Mouse (Mus musculus) lung, postnatal 0 days (tissue): ENCODE data around the gene Gpr15. TPM values are rescaled to one million over a fixed set of nuclear protein-coding genes. Genes with fewer than 3 reads are reported as not detected.
A peak's percentile ranks its signal among the peaks of the same experiment; 100 is the strongest.

Source experiments
- ATAC-seq: fragments of 200-750 bp; cut with Nextera tagmentation; 2 replicates; pipeline ENCODE4 v1.8.0; 2017; ENCODE audit warnings: moderate library complexity
- DNase-seq: peaks from one replicate; pipeline ENCODE4 v3.0.0-alpha.2; 2016; ENCODE audit warnings: low spot score
- H3K27ac ChIP-seq: fragments of 300-500 bp; sonication (generic); 2 replicates; pipeline ENCODE4 v1.5.1; 2014; ENCODE audit warnings: antibody characterized with exemption, mild to moderate bottlenecking, low read length, mixed read lengths
- H3K27me3 ChIP-seq: fragments of 300-500 bp; sonication (generic); replicated peaks from 2 replicates; pipeline ENCODE4 v1.6.1; 2014; ENCODE audit warnings: low read length, mixed read lengths; ENCODE audit not compliant: insufficient read depth
- H3K36me3 ChIP-seq: fragments of 300-500 bp; sonication (generic); 2 replicates; pipeline ENCODE4 v1.6.1; 2014; ENCODE audit warnings: low read length, mixed read lengths; ENCODE audit not compliant: insufficient read depth
- H3K4me1 ChIP-seq: fragments of 300-500 bp; sonication (generic); 2 replicates; pipeline ENCODE4 v1.6.1; 2014; ENCODE audit warnings: antibody characterized with exemption, low read depth, low read length, mixed read lengths; ENCODE audit not compliant: insufficient read depth
- H3K4me2 ChIP-seq: fragments of 300-500 bp; sonication (generic); replicated peaks from 2 replicates; pipeline ENCODE4 v1.6.1; 2014; ENCODE audit warnings: low read depth, mild to moderate bottlenecking, low read length, moderate library complexity, mixed read lengths
- H3K4me3 ChIP-seq: fragments of 300-500 bp; sonication (generic); 2 replicates; pipeline ENCODE4 v1.5.1; 2014; ENCODE audit warnings: low read depth, low read length
- H3K9ac ChIP-seq: fragments of 300-500 bp; sonication (generic); replicated peaks from 2 replicates; pipeline ENCODE4 v1.6.1; 2014; ENCODE audit warnings: low read depth, mild to moderate bottlenecking
- H3K9me3 ChIP-seq: fragments of 300-500 bp; sonication (generic); 2 replicates; pipeline ENCODE4 v1.6.1; 2016; ENCODE audit warnings: low read length, mixed read lengths
- CTCF ChIP-seq: IDR thresholded peaks from 2 replicates; pipeline ENCODE4 v1.5.1; 2016; ENCODE audit warnings: antibody characterized with exemption, mild to moderate bottlenecking
- EP300 ChIP-seq: IDR thresholded peaks from 2 replicates; pipeline ENCODE4 v1.6.1; 2016; ENCODE audit warnings: antibody characterized with exemption, mild to moderate bottlenecking, control low read depth
- WGBS: fragments of 180-500 bp; shearing (Covaris S2); extraction: QIAGEN DNeasy Blood & Tissue Kit; methylation state at CpG from one replicate; pipeline ENCODE4 v1.1.7; 2014; 5-methylcytosine and 5-hydroxymethylcytosine counted together
- microRNA-seq: library from miRNA; unstranded; fragments of <30 nt; microRNA quantifications from one replicate; pipeline ENCODE4, GENCODE M21; 2016
- polyA plus RNA-seq: library from polyadenylated mRNA; unstranded; fragments of >200 nt; fragmentation: Nextera tagmentation; extraction: Ambion mirVana; gene quantifications from 2 replicates; pipeline ENCODE4 v1.2.1, GENCODE M21; 2015

Gpr15 gene
- polyA plus RNA-seq, 1 experiment from 2014 or later, result 0.18 TPM

- Histone ChIP-seq H3K9me3 (no peaks in the 10 kb centered on the region), H3K36me3 (0 out of 2 replicates have a peak, but pooled peaks cover 2% of the 10 kb centered on the region), H3K9ac (peak within 1 kb of the TSS; percentile 54), H3K27me3 (no peaks in the 10 kb centered on the region), H3K4me2 (peak within 1 kb of the TSS; percentile 95), H3K4me3 (peak within 1 kb of the TSS; percentile 65), H3K4me1 (peaks cover 3% of the 10 kb centered on the region; the same call in 1 of the 2 replicates), H3K27ac (peak within 1 kb of the TSS; percentile 62)
- under 1% methylated on average over 39 of the region's 51 CpGs for WGBS
- peak; percentile 98 for ATAC-seq
- TF ChIP-seq EP300, result no peak
- TF ChIP-seq CTCF, result peak; percentile 28
- DNase-seq, result peak; percentile 88
Observed at GRCm38 (mm10) chr16:58669917-58670630, 48.8 kb downstream of the Gpr15 start, which contains the start of gene Cpox. TSS of gene Cpox (plus strand) at chr16:58670292.

GRCm38 (mm10) chr16:58669264-58669663, 49.6 kb downstream of the Gpr15 start:
- Histone ChIP-seq H3K4me1 (peaks cover 3% of the 10 kb centered on the region; the same call in 1 of the 2 replicates), H3K36me3 (no peaks in the 10 kb centered on the region), H3K27ac (no peak overlapping the region), H3K27me3 (no peaks in the 10 kb centered on the region), H3K9ac (no peak overlapping the region), H3K4me2 (no peak overlapping the region), H3K4me3 (no peak overlapping the region), H3K9me3 (no peaks in the 10 kb centered on the region)
- WGBS, result 28% methylated on average over 5 of the region's 5 CpGs
- ATAC-seq (no peak), DNase-seq (no peak)
- TF ChIP-seq CTCF, result no peak
- TF ChIP-seq EP300, result no peak

- H3K27ac ChIP-seq, result no peak overlapping the region
- H3K36me3 ChIP-seq, result no peaks in the 10 kb centered on the region
- ATAC-seq (no peak), DNase-seq (no peak)
- H3K27me3 ChIP-seq, result no peaks in the 10 kb centered on the region
- TF ChIP-seq CTCF (no peak), EP300 (no peak)
- no peak overlapping the region for H3K9ac ChIP-seq
- 75% methylated on average over 3 of the region's 3 CpGs for WGBS
- no peak overlapping the region for H3K4me3 ChIP-seq
- no peak overlapping the region for H3K4me2 ChIP-seq
- H3K9me3 ChIP-seq, result no peaks in the 10 kb centered on the region
- H3K4me1 ChIP-seq, result peaks cover 3% of the 10 kb centered on the region; the same call in 1 of the 2 replicates
Observed at GRCm38 (mm10) chr16:58668586-58668985, 50.3 kb downstream of the Gpr15 start.

Small RNA genes lying within 50 kb of the gene (microRNA-seq; reads per million reads assigned to microRNA genes)
- gene Gm27564, result not detected

Other genes starting within 250 kb of the Gpr15 start
- 52.3 and 56.0 TPM in 2 replicates for gene St3gal6, start 194.8 kb downstream of the Gpr15 start, polyA plus RNA-seq
- not detected in 2 replicates for gene Gm813, start 102.1 kb downstream of the Gpr15 start, polyA plus RNA-seq
- gene E330017A01Rik, start 80.3 kb downstream of the Gpr15 start, polyA plus RNA-seq, result not detected in 2 replicates
- gene Cpox, start 48.8 kb downstream of the Gpr15 start, polyA plus RNA-seq, result 13.4 and 14.2 TPM in 2 replicates
- 80.4 and 81.8 TPM in 2 replicates for gene Cldnd1, start 8.8 kb upstream of the Gpr15 start, polyA plus RNA-seq
- not detected in 2 replicates for gene Olfr172, start 44.1 kb upstream of the Gpr15 start, polyA plus RNA-seq
- not detected in 2 replicates for gene Olfr173, start 81.2 kb upstream of the Gpr15 start, polyA plus RNA-seq
- gene Olfr175-ps1, start 107.7 kb upstream of the Gpr15 start, polyA plus RNA-seq, result not detected in 2 replicates
- gene Olfr177, start 155.7 kb upstream of the Gpr15 start, polyA plus RNA-seq, result not detected in 2 replicates
- not detected in 2 replicates for gene Olfr178, start 173.0 kb upstream of the Gpr15 start, polyA plus RNA-seq
- gene Olfr181, start 209.7 kb upstream of the Gpr15 start, polyA plus RNA-seq, result not detected in 2 replicates
- not detected in 2 replicates for gene Olfr180, start 210.3 kb upstream of the Gpr15 start, polyA plus RNA-seq